Mouse (Mus musculus) limb, embryonic 14.5 days (tissue): ENCODE measurements around the gene Gm2056. TPM values are rescaled to one million over a fixed set of nuclear protein-coding genes. Genes with fewer than 3 reads are reported as not detected.
"Not testable (repeated sequence)": the region's sequence is repeated elsewhere in the genome, so short reads cannot be mapped to it uniquely, and the experiment has no call there.

Experiments
- ATAC-seq: fragments of 200-750 bp; cut with Nextera tagmentation; 2 replicates; pipeline ENCODE4 v1.8.0; 2017; ENCODE audit warnings: low read depth, moderate number of reproducible peaks, moderate TSS enrichment; ENCODE audit not compliant: low FRiP score
- DNase-seq: peaks from one replicate; pipeline ENCODE4 v3.0.0-alpha.2; 2015; ENCODE audit warnings: low spot score
- H3K27ac ChIP-seq: fragments of 300-500 bp; sonication (generic); replicated peaks from 2 replicates; pipeline ENCODE4 v1.5.1; 2014; ENCODE audit warnings: low read depth, mild to moderate bottlenecking, low read length, moderate library complexity, mixed read lengths
- H3K27me3 ChIP-seq: fragments of 300-500 bp; sonication (generic); 2 replicates; pipeline ENCODE4 v1.6.1; 2014; ENCODE audit warnings: low read length, mixed read lengths; ENCODE audit not compliant: control insufficient read depth, insufficient read depth
- H3K36me3 ChIP-seq: fragments of 300-500 bp; sonication (generic); 2 replicates; pipeline ENCODE4 v1.6.1; 2014; ENCODE audit warnings: mild to moderate bottlenecking, low read length, moderate library complexity, mixed read lengths; ENCODE audit not compliant: control insufficient read depth, insufficient read depth
- H3K4me1 ChIP-seq: fragments of 300-500 bp; sonication (generic); 2 replicates; pipeline ENCODE4 v1.6.1; 2014; ENCODE audit warnings: antibody characterized with exemption, low read length, mixed read lengths; ENCODE audit not compliant: control insufficient read depth, insufficient read depth
- H3K4me2 ChIP-seq: fragments of 300-500 bp; sonication (generic); replicated peaks from 2 replicates; pipeline ENCODE4 v1.6.1; 2014; ENCODE audit warnings: low read depth, mild to moderate bottlenecking, low read length, moderate library complexity; ENCODE audit not compliant: severe bottlenecking
- H3K4me3 ChIP-seq: fragments of 300-500 bp; sonication (generic); replicated peaks from 2 replicates; pipeline ENCODE4 v1.5.1; 2014; ENCODE audit warnings: low read length
- H3K9ac ChIP-seq: fragments of 300-500 bp; sonication (generic); 2 replicates; pipeline ENCODE4 v1.6.1; 2014; ENCODE audit warnings: mild to moderate bottlenecking, low read depth, low read length, moderate library complexity; ENCODE audit not compliant: severe bottlenecking
- H3K9me3 ChIP-seq: fragments of 300-500 bp; sonication (generic); 2 replicates; pipeline ENCODE4 v1.6.1; 2016; ENCODE audit warnings: low read length; ENCODE audit not compliant: control insufficient read depth
- WGBS: fragments of 180-500 bp; shearing (Covaris S2); extraction: QIAGEN DNeasy Blood & Tissue Kit; methylation state at CpG from one replicate; pipeline ENCODE4 v1.1.7; 2014; 5-methylcytosine and 5-hydroxymethylcytosine counted together
- polyA plus RNA-seq, 2 experiments: library from polyadenylated mRNA; depleted of rRNA in 1 of 2; stranded (reverse) in 1 of 2; unstranded in 1 of 2; fragments of >200 nt; fragmentation: Nextera tagmentation in 1 of 2; extraction: Ambion mirVana in 1 of 2; gene quantifications; 2 replicates each; pipeline versions ENCODE4 v1.2.1 to v1.2.3; 2012 to 2014

Gene Gm2056
- polyA plus RNA-seq, 2 experiments: not detected

DNA sequence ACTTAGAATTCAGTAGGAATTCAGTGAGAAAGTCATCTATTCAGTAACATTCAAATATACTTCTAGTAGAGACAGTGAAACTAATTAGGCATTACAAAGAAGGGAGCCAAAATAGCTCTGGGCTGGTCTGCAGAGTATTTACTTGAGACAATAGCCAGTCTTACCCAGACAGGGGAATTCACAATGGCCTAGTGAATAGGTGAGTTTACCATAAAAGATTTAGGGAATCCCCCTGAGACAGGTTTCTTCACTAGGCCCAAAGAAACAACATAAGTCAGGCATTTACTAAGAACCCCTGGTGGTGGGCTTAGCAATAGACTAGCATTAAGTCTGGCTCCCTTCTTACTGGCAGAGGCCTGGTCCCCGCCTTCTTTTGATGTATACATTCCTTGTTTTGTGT lies 18.4 kb downstream of the Gm2056 start:
- H3K27me3 ChIP-seq, H3K27ac ChIP-seq, H3K36me3 ChIP-seq, H3K4me2 ChIP-seq, H3K9me3 ChIP-seq, H3K9ac ChIP-seq, DNase-seq, ATAC-seq, H3K4me1 ChIP-seq, H3K4me3 ChIP-seq: not testable (repeated sequence)
- 71% methylated on average over 1 of the region's 1 CpGs for WGBS

Other genes starting within 250 kb of the Gm2056 start
- not detected in 2 replicates for gene Gm21936, start 231.5 kb upstream of the Gm2056 start, polyA plus RNA-seq (2012; rRNA removed)
- not detected in 2 replicates for gene Gm21936, start 231.5 kb upstream of the Gm2056 start, polyA plus RNA-seq (2014; fragmentation: Nextera tagmentation; extraction: Ambion mirVana)
- gene BB287469, start 210.4 kb upstream of the Gm2056 start, polyA plus RNA-seq (2012; rRNA removed): not detected in 2 replicates
- not detected in 2 replicates for gene BB287469, start 210.4 kb upstream of the Gm2056 start, polyA plus RNA-seq (2014; fragmentation: Nextera tagmentation; extraction: Ambion mirVana)
- gene Gm2001, start 184.7 kb upstream of the Gm2056 start, polyA plus RNA-seq (2012; rRNA removed): not detected in 2 replicates
- not detected in 2 replicates for gene Gm2001, start 184.7 kb upstream of the Gm2056 start, polyA plus RNA-seq (2014; fragmentation: Nextera tagmentation; extraction: Ambion mirVana)
- gene Gm2016, start 152.9 kb upstream of the Gm2056 start, polyA plus RNA-seq (2012; rRNA removed): not detected in 2 replicates
- gene Gm2016, start 152.9 kb upstream of the Gm2056 start, polyA plus RNA-seq (2014; fragmentation: Nextera tagmentation; extraction: Ambion mirVana): not detected in 2 replicates
- gene Gm2022, start 131.6 kb upstream of the Gm2056 start, polyA plus RNA-seq (2012; rRNA removed): not detected in 2 replicates
- not detected in 2 replicates for gene Gm2022, start 131.6 kb upstream of the Gm2056 start, polyA plus RNA-seq (2014; fragmentation: Nextera tagmentation; extraction: Ambion mirVana)
- gene Gm2035, start 107.1 kb upstream of the Gm2056 start, polyA plus RNA-seq (2012; rRNA removed): not detected in 2 replicates
- gene Gm2035, start 107.1 kb upstream of the Gm2056 start, polyA plus RNA-seq (2014; fragmentation: Nextera tagmentation; extraction: Ambion mirVana): not detected in 2 replicates
- not detected in 2 replicates for gene Gm2042, start 72.9 kb upstream of the Gm2056 start, polyA plus RNA-seq (2012; rRNA removed)
- not detected in 2 replicates for gene Gm2042, start 72.9 kb upstream of the Gm2056 start, polyA plus RNA-seq (2014; fragmentation: Nextera tagmentation; extraction: Ambion mirVana)
- gene Gm2075, start 15.2 kb upstream of the Gm2056 start, polyA plus RNA-seq (2012; rRNA removed): not detected in 2 replicates
- not detected in 2 replicates for gene Gm2075, start 15.2 kb upstream of the Gm2056 start, polyA plus RNA-seq (2014; fragmentation: Nextera tagmentation; extraction: Ambion mirVana)
- not detected in 2 replicates for gene Gm6803, start 8.2 kb upstream of the Gm2056 start, polyA plus RNA-seq (2012; rRNA removed)
- not detected in 2 replicates for gene Gm6803, start 8.2 kb upstream of the Gm2056 start, polyA plus RNA-seq (2014; fragmentation: Nextera tagmentation; extraction: Ambion mirVana)
- gene Gm16368, start 56.7 kb downstream of the Gm2056 start, polyA plus RNA-seq (2012; rRNA removed): not detected in 2 replicates
- gene Gm16368, start 56.7 kb downstream of the Gm2056 start, polyA plus RNA-seq (2014; fragmentation: Nextera tagmentation; extraction: Ambion mirVana): not detected in 2 replicates
- gene Gm10436, start 155.1 kb downstream of the Gm2056 start, polyA plus RNA-seq (2012; rRNA removed): not detected in 2 replicates
- not detected in 2 replicates for gene Gm10436, start 155.1 kb downstream of the Gm2056 start, polyA plus RNA-seq (2014; fragmentation: Nextera tagmentation; extraction: Ambion mirVana)
- gene Gm8332, start 223.1 kb downstream of the Gm2056 start, polyA plus RNA-seq (2012; rRNA removed): not detected in 2 replicates
- not detected in 2 replicates for gene Gm8332, start 223.1 kb downstream of the Gm2056 start, polyA plus RNA-seq (2014; fragmentation: Nextera tagmentation; extraction: Ambion mirVana)
- not detected in 2 replicates for gene Gm5662, start 247.5 kb downstream of the Gm2056 start, polyA plus RNA-seq (2012; rRNA removed)
- gene Gm5662, start 247.5 kb downstream of the Gm2056 start, polyA plus RNA-seq (2014; fragmentation: Nextera tagmentation; extraction: Ambion mirVana): not detected in 2 replicates